7 mouse cellular contexts compared by ENCODE assay signal in the genomic region with DNA sequence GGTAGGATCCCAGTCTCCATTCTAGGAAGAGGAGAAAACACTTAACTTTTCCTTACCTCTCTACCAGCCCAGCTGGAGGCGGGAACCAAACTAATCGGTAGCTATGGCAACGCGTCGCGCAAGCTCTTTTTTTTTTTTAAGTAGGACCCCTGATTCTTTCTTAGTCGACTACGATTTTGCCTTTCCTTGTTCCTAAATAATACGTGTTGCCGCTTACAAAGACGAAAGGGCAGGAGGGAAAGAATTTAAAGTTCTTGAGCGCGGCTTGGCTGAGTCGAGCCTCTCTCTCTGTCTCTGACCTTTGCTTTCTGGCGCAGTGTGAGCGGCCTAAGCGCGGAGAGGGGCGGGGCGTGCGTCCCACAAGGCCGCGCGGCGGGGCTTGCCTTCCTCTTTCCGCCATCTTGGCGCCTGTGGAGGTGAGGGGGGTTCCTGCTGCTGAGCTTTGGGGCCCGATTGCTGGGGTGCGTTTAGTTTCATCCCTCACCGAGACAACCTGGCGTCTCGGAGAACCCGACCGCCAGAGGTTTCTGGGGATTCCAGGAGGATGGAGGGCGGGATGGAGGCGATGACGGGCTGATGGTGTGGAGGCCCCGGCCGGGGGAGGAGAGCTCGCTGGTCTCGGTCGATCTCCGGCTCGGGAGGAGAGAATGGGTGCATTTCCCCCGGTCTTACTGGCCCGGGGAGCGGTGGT. TPM values are rescaled to one million over a fixed set of nuclear protein-coding genes. Genes with fewer than 3 reads are reported as not detected.
DNase-seq lines count a peak whose midpoint lies in the region; ATAC-seq lines count a peak whose summit lies in the region.

A gene (minus strand): TSS at position 124 of the 691 bp plus-strand sequence.
A gene (plus strand): TSS at position 359 of the 691 bp plus-strand sequence.

- under 1% methylated on average over 47 of the region's 47 CpGs for WGBS in embryonic facial prominence, embryonic 10.5 days
- WGBS in limb, embryonic 10.5 days = under 1% methylated on average over 47 of the region's 47 CpGs
- WGBS in midbrain, embryonic 13.5 days = under 1% methylated on average over 47 of the region's 47 CpGs

- peak within 1 kb of the TSS; percentile 96 for H3K27ac ChIP-seq in embryonic facial prominence, embryonic 10.5 days (replicated peaks)
- peak within 1 kb of the TSS; percentile 94 for H3K27ac ChIP-seq in limb, embryonic 10.5 days
- peak within 1 kb of the TSS; percentile 88 for H3K27ac ChIP-seq in midbrain, embryonic 13.5 days

- no peaks in the 10 kb centered on the region for H3K27me3 ChIP-seq in embryonic facial prominence, embryonic 10.5 days (replicated peaks; ENCODE audit: low read depth, poor library complexity, severe bottlenecking)
- H3K27me3 ChIP-seq in limb, embryonic 10.5 days (ENCODE audit: low read depth, poor library complexity, severe bottlenecking) = no peaks in the 10 kb centered on the region
- no peaks in the 10 kb centered on the region for H3K27me3 ChIP-seq in midbrain, embryonic 13.5 days

- peaks cover 24% of the 10 kb centered on the region for H3K4me1 ChIP-seq in embryonic facial prominence, embryonic 10.5 days
- peaks cover 14% of the 10 kb centered on the region for H3K4me1 ChIP-seq in limb, embryonic 10.5 days
- peaks cover 24% of the 10 kb centered on the region for H3K4me1 ChIP-seq in midbrain, embryonic 13.5 days (replicated peaks)

- DNase-seq in adrenal gland, postnatal 10 days = peak; percentile 94
- peak; percentile 90 for DNase-seq in embryonic facial prominence, embryonic 10.5 days (ENCODE audit: low spot score)
- peak; percentile 89 for DNase-seq in kidney, adult 11 months
- DNase-seq in limb, embryonic 10.5 days (ENCODE audit: low spot score) = peak; percentile 94
- DNase-seq in spleen, adult 12 weeks (ENCODE audit: low spot score) = peak; percentile 86

- peaks cover 35% of the 10 kb centered on the region for H3K36me3 ChIP-seq in embryonic facial prominence, embryonic 10.5 days (replicated peaks)
- H3K36me3 ChIP-seq in limb, embryonic 10.5 days = peaks cover 37% of the 10 kb centered on the region
- H3K36me3 ChIP-seq in midbrain, embryonic 13.5 days = peaks cover 30% of the 10 kb centered on the region

- H3K9ac ChIP-seq in midbrain, embryonic 13.5 days (replicated peaks) = peak within 1 kb of the TSS; percentile 96

- H3K4me3 ChIP-seq in embryonic facial prominence, embryonic 10.5 days = peak within 1 kb of the TSS; percentile 82
- peak within 1 kb of the TSS; percentile 71 for H3K4me3 ChIP-seq in limb, embryonic 10.5 days
- H3K4me3 ChIP-seq in midbrain, embryonic 13.5 days (replicated peaks) = peak within 1 kb of the TSS; percentile 95

- peak; percentile 89 for ATAC-seq in granulocyte monocyte progenitor cell, adult 5-6 weeks (replicated peaks; ENCODE audit: poor library complexity, severe bottlenecking)
- peak; percentile 94 for ATAC-seq in midbrain, embryonic 13.5 days

- H3K9me3 ChIP-seq in embryonic facial prominence, embryonic 10.5 days = no peaks in the 10 kb centered on the region
- no peaks in the 10 kb centered on the region for H3K9me3 ChIP-seq in limb, embryonic 10.5 days (replicated peaks)
- H3K9me3 ChIP-seq in midbrain, embryonic 13.5 days = no peaks in the 10 kb centered on the region

- H3K4me2 ChIP-seq in midbrain, embryonic 13.5 days (replicated peaks) = peak within 1 kb of the TSS; percentile 63

RNA-seq across cellular contexts. Expression of the first gene that starts in this region (rescaled TPM):
- 1 to 10 TPM; 2.4 to 3.1 TPM for total RNA-seq in adrenal gland, postnatal 10 days (2021)
- 2.1 and 3.6 TPM in 2 replicates for polyA plus RNA-seq in embryonic facial prominence, embryonic 10.5 days (2016; fragmentation: Nextera tagmentation; extraction: Ambion mirVana)
- 0.81 TPM in 1 of 2 replicates, not detected in the other for total RNA-seq in granulocyte monocyte progenitor cell, adult 5-6 weeks (2014; fragmentation: Nextera tagmentation)
- total RNA-seq in granulocyte monocyte progenitor cell, adult 5-6 weeks (2017) = 2.4 and 5.6 TPM in 2 replicates
- polyA plus RNA-seq in limb, embryonic 10.5 days (2016; fragmentation: Nextera tagmentation; extraction: Ambion mirVana) = 1.8 and 2.5 TPM in 2 replicates
- polyA plus RNA-seq in midbrain, embryonic 13.5 days (2015; fragmentation: Nextera tagmentation; extraction: Ambion mirVana) = 5.7 and 5.9 TPM in 2 replicates

RNA-seq across cellular contexts. Expression of the second gene that starts in this region (rescaled TPM):
- 100 to 1,000 TPM; 635 to 640 TPM for total RNA-seq in adrenal gland, postnatal 10 days (2021)
- polyA plus RNA-seq in embryonic facial prominence, embryonic 10.5 days (2016; fragmentation: Nextera tagmentation; extraction: Ambion mirVana) = 1,025 and 1,052 TPM in 2 replicates
- 3,504 and 3,720 TPM in 2 replicates for total RNA-seq in granulocyte monocyte progenitor cell, adult 5-6 weeks (2014; fragmentation: Nextera tagmentation)
- 2,270 and 2,292 TPM in 2 replicates for total RNA-seq in granulocyte monocyte progenitor cell, adult 5-6 weeks (2017)
- polyA plus RNA-seq in limb, embryonic 10.5 days (2016; fragmentation: Nextera tagmentation; extraction: Ambion mirVana) = 980 and 1,183 TPM in 2 replicates
- 592 and 613 TPM in 2 replicates for polyA plus RNA-seq in midbrain, embryonic 13.5 days (2015; fragmentation: Nextera tagmentation; extraction: Ambion mirVana)

Comparison
In these comparisons a context has a peak if more than half of its experiments do, and no peak if none do; other contexts are left out.
1. Peak in every context shown above with its lines: DNase-seq, ATAC-seq, H3K4me3 ChIP-seq and H3K27ac ChIP-seq.